Mouse (Mus musculus) liver, embryonic 15.5 days (tissue): ENCODE data around the gene Srgap3. TPM values are rescaled to one million over a fixed set of nuclear protein-coding genes. Genes with fewer than 3 reads are reported as not detected.

Source experiments
- ATAC-seq: fragments of 200-750 bp; cut with Nextera tagmentation; 2 replicates; pipeline ENCODE4 v1.8.0; 2017; ENCODE audit warnings: moderate number of reproducible peaks, mild to moderate bottlenecking, moderate library complexity; ENCODE audit not compliant: insufficient read depth
- H3K27ac ChIP-seq: fragments of 300-500 bp; sonication (generic); replicated peaks from 2 replicates; pipeline ENCODE4 v1.5.1; 2015; ENCODE audit warnings: mild to moderate bottlenecking, inconsistent platforms
- H3K27me3 ChIP-seq: fragments of 300-500 bp; sonication (generic); 2 replicates; pipeline ENCODE4 v1.6.1; 2015; ENCODE audit warnings: mild to moderate bottlenecking, inconsistent platforms
- H3K36me3 ChIP-seq: fragments of 300-500 bp; sonication (generic); replicated peaks from 2 replicates; pipeline ENCODE4 v1.6.1; 2015; ENCODE audit warnings: moderate library complexity, mild to moderate bottlenecking, inconsistent platforms
- H3K4me1 ChIP-seq: fragments of 300-500 bp; sonication (generic); replicated peaks from 2 replicates; pipeline ENCODE4 v1.6.1; 2015; ENCODE audit warnings: inconsistent platforms
- H3K4me2 ChIP-seq: fragments of 300-500 bp; sonication (generic); 2 replicates; pipeline ENCODE4 v1.6.1; 2015; ENCODE audit warnings: moderate library complexity, mild to moderate bottlenecking, inconsistent platforms
- H3K4me3 ChIP-seq: fragments of 300-500 bp; sonication (generic); replicated peaks from 2 replicates; pipeline ENCODE4 v1.5.1; 2015; ENCODE audit warnings: mild to moderate bottlenecking, inconsistent platforms
- H3K9ac ChIP-seq: fragments of 300-500 bp; sonication (generic); 2 replicates; pipeline ENCODE4 v1.6.1; 2015; ENCODE audit warnings: moderate library complexity, mild to moderate bottlenecking, inconsistent platforms
- H3K9me3 ChIP-seq: fragments of 300-500 bp; sonication (generic); replicated peaks from 2 replicates; pipeline ENCODE4 v1.6.1; 2016; ENCODE audit warnings: inconsistent platforms
- WGBS: fragments of 180-500 bp; shearing (Covaris S2); methylation state at CpG from one replicate; pipeline ENCODE4 v1.1.7; 2015; ENCODE audit warnings: mixed read lengths; ENCODE audit not compliant: insufficient replicate concordance; 5-methylcytosine and 5-hydroxymethylcytosine counted together
- polyA plus RNA-seq: library from polyadenylated mRNA; unstranded; fragments of >200 nt; fragmentation: Nextera tagmentation; extraction: Ambion mirVana; gene quantifications from 2 replicates; pipeline ENCODE4 v1.2.1, GENCODE M21; 2015

Srgap3 gene
- polyA plus RNA-seq, 1 experiment from 2014 or later: 0.16 TPM

GRCm38 (mm10) chr6:112857057-112857456, 90.0 kb downstream of the Srgap3 start:
- no peak overlapping the region for H3K4me2 ChIP-seq
- no peaks in the 10 kb centered on the region for H3K27me3 ChIP-seq
- H3K36me3 ChIP-seq: no peaks in the 10 kb centered on the region
- H3K4me3 ChIP-seq: no peak overlapping the region
- no peak overlapping the region for H3K9ac ChIP-seq
- H3K9me3 ChIP-seq: no peaks in the 10 kb centered on the region
- H3K4me1 ChIP-seq: no peaks in the 10 kb centered on the region
- WGBS: 55% methylated on average over 6 of the region's 6 CpGs
- ATAC-seq: no peak
- H3K27ac ChIP-seq: no peak overlapping the region

DNA sequence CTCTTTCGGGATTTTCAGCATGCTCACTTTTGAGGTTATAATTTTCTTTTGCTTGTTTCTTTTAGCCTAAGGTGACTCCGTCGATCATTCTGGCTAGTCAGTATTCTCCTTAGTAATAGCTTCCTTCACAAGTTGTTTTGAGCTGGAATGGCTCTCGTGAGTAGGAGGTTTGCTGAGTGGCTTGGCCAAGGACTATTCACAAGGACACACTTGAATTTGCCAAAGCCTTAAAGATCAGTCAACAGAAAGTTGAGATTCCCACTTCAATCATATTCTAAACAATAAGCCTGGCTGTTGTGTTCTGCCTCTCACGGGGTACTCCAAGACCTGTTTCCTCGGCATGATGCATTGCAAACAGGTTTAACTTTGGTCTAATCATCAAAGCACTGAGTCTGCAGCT, 91.9 kb downstream of the Srgap3 start:
- Histone ChIP-seq H3K4me3 (no peak overlapping the region), H3K27ac (no peak overlapping the region), H3K9me3 (no peaks in the 10 kb centered on the region), H3K4me1 (no peaks in the 10 kb centered on the region), H3K9ac (no peak overlapping the region), H3K36me3 (no peaks in the 10 kb centered on the region), H3K4me2 (no peak overlapping the region), H3K27me3 (no peaks in the 10 kb centered on the region)
- ATAC-seq: no peak
- 75% methylated on average over 6 of the region's 6 CpGs for WGBS

GRCm38 (mm10) chr6:112852261-112853235, 94.5 kb downstream of the Srgap3 start:
- no peak for ATAC-seq
- 65% methylated on average over 14 of the region's 14 CpGs for WGBS
- H3K4me1 ChIP-seq: no peaks in the 10 kb centered on the region
- H3K4me2 ChIP-seq: no peak overlapping the region
- no peaks in the 10 kb centered on the region for H3K36me3 ChIP-seq
- no peaks in the 10 kb centered on the region for H3K9me3 ChIP-seq
- no peak overlapping the region for H3K4me3 ChIP-seq
- H3K27me3 ChIP-seq: no peaks in the 10 kb centered on the region
- no peak overlapping the region for H3K27ac ChIP-seq
- no peak overlapping the region for H3K9ac ChIP-seq

DNA sequence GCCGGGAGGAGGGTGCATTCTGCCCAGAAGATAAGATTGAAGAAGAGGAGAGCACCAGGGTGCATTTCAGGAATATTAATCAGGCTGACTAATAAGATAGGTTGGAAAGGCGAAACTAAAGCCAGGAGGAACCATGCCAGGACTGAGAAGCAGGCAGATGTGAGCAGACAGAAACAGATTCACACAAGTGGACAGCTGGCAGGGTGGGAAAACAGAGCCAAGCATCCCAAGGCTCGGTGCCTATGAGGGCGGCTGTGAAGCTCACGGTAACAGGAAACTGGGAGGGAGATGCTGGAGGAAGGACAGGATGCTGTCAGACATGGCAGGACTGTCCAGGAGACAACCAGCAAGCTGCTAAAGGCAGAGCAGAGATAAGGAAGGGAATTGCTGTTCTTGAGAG, 96.3 kb downstream of the Srgap3 start:
- Histone ChIP-seq H3K27me3 (no peaks in the 10 kb centered on the region), H3K4me2 (no peak overlapping the region), H3K36me3 (no peaks in the 10 kb centered on the region), H3K27ac (no peak overlapping the region), H3K9me3 (no peaks in the 10 kb centered on the region), H3K4me1 (no peaks in the 10 kb centered on the region), H3K4me3 (no peak overlapping the region), H3K9ac (no peak overlapping the region)
- 40% methylated on average over 5 of the region's 5 CpGs for WGBS
- ATAC-seq: no peak

DNA sequence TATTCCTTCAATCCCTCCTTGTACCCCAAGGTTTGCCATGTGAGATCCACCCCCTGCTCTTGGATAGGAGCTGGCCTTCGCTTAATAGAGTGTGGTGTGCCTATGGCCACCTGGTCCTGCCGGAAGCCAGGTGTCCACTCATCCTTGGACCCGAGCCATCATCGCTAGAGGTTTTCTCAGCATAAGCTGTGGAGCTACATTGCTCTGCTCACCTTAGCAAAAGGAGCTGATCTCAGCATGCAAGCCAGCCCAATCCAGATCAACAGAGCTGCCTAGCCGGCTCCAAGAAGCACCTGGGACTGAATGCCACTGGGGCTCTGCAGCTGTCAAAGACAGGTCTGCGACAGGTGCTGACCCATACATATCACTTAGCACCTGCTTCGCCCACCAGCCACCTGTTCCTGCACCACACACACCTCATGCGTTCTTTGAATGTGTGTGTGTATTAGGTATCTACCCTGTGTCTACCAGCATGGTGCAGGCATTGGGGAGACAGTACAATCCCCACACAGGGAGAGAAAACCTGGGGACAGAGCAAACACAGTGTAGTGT, 98.4 kb downstream of the Srgap3 start:
- ATAC-seq: no peak
- Histone ChIP-seq H3K4me3 (no peak overlapping the region), H3K27me3 (no peaks in the 10 kb centered on the region), H3K4me2 (no peak overlapping the region), H3K9ac (no peak overlapping the region), H3K27ac (no peak overlapping the region), H3K4me1 (no peaks in the 10 kb centered on the region), H3K9me3 (no peaks in the 10 kb centered on the region), H3K36me3 (no peaks in the 10 kb centered on the region)
- 76% methylated on average over 8 of the region's 8 CpGs for WGBS

- Histone ChIP-seq H3K27ac (no peak overlapping the region), H3K9me3 (no peaks in the 10 kb centered on the region), H3K9ac (no peak overlapping the region), H3K36me3 (no peaks in the 10 kb centered on the region), H3K27me3 (no peaks in the 10 kb centered on the region), H3K4me3 (no peak overlapping the region), H3K4me2 (no peak overlapping the region), H3K4me1 (no peaks in the 10 kb centered on the region)
- no peak for ATAC-seq
- 78% methylated on average over 9 of the region's 9 CpGs for WGBS
These were observed 100.2 kb downstream of the Srgap3 start for GRCm38 (mm10) chr6:112846863-112847262.

GRCm38 (mm10) chr6:112842426-112842825, 104.6 kb downstream of the Srgap3 start:
- no peak for ATAC-seq
- no peaks in the 10 kb centered on the region for H3K27me3 ChIP-seq
- H3K36me3 ChIP-seq: no peaks in the 10 kb centered on the region
- no peaks in the 10 kb centered on the region for H3K9me3 ChIP-seq
- no peaks in the 10 kb centered on the region for H3K4me1 ChIP-seq
- H3K4me2 ChIP-seq: no peak overlapping the region
- H3K27ac ChIP-seq: no peak overlapping the region
- H3K4me3 ChIP-seq: no peak overlapping the region
- 61% methylated on average over 5 of the region's 5 CpGs for WGBS
- H3K9ac ChIP-seq: no peak overlapping the region

- H3K4me1 ChIP-seq: no peaks in the 10 kb centered on the region
- H3K36me3 ChIP-seq: no peaks in the 10 kb centered on the region
- H3K9ac ChIP-seq: no peak overlapping the region
- no peak overlapping the region for H3K4me2 ChIP-seq
- no peaks in the 10 kb centered on the region for H3K27me3 ChIP-seq
- 63% methylated on average over 5 of the region's 5 CpGs for WGBS
- no peaks in the 10 kb centered on the region for H3K9me3 ChIP-seq
- ATAC-seq: no peak
- no peak overlapping the region for H3K27ac ChIP-seq
- no peak overlapping the region for H3K4me3 ChIP-seq
These were observed 106.7 kb downstream of the Srgap3 start for GRCm38 (mm10) chr6:112840400-112840799.

DNA sequence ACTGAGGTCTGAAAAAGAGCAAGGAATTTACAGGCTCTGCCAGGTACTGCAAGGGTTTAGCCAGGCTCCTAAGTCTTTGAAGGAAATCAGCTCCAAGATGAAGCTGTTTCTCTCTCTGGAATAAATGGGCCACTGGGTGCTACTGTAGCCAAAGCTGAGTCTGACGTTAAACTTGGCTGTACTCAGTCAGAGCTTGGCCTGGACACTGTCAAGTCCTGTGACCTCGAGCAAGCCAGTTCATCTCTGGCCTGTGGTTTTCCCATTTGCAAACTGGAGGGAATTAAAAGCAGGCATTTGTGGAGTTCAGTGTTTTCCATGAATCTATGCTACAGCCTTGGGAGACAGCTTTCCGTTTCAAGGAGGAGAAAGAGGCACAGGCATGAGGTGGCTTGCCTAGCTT, 107.7 kb downstream of the Srgap3 start:
- Histone ChIP-seq H3K27me3 (no peaks in the 10 kb centered on the region), H3K4me2 (no peak overlapping the region), H3K4me3 (no peak overlapping the region), H3K4me1 (no peaks in the 10 kb centered on the region), H3K9ac (no peak overlapping the region), H3K36me3 (no peaks in the 10 kb centered on the region), H3K27ac (no peak overlapping the region), H3K9me3 (no peaks in the 10 kb centered on the region)
- WGBS: 57% methylated on average over 3 of the region's 3 CpGs
- no peak for ATAC-seq

- Histone ChIP-seq H3K27me3 (no peaks in the 10 kb centered on the region), H3K4me3 (no peak overlapping the region), H3K4me1 (no peaks in the 10 kb centered on the region), H3K9me3 (no peaks in the 10 kb centered on the region), H3K4me2 (no peak overlapping the region), H3K27ac (no peak overlapping the region), H3K36me3 (no peaks in the 10 kb centered on the region), H3K9ac (no peak overlapping the region)
- no peak for ATAC-seq
- 49% methylated on average over 2 of the region's 2 CpGs for WGBS
These were observed 108.2 kb downstream of the Srgap3 start for GRCm38 (mm10) chr6:112838879-112839278.

- Histone ChIP-seq H3K27me3 (no peaks in the 10 kb centered on the region), H3K27ac (no peak overlapping the region), H3K4me2 (no peak overlapping the region), H3K36me3 (no peaks in the 10 kb centered on the region), H3K4me3 (no peak overlapping the region), H3K4me1 (no peaks in the 10 kb centered on the region), H3K9me3 (no peaks in the 10 kb centered on the region), H3K9ac (no peak overlapping the region)
- 24% methylated on average over 4 of the region's 4 CpGs for WGBS
- no peak for ATAC-seq
These were observed 110.4 kb downstream of the Srgap3 start for GRCm38 (mm10) chr6:112836712-112837111.
